Mouse (Mus musculus) limb, embryonic 11.5 days (tissue): ENCODE results near the gene Olfr700. TPM values are rescaled to one million over a fixed set of nuclear protein-coding genes. Genes with fewer than 3 reads are reported as not detected.

Experiments used
- ATAC-seq: fragments of 200-750 bp; cut with Nextera tagmentation; 2 replicates; pipeline ENCODE4 v1.8.0; 2017; ENCODE audit warnings: low read depth; ENCODE audit not compliant: insufficient number of reproducible peaks, low FRiP score, low TSS enrichment
- DNase-seq: peaks from one replicate; pipeline ENCODE4 v3.0.0-alpha.2; 2015; ENCODE audit warnings: low spot score
- H3K27ac ChIP-seq: fragments of 300-500 bp; sonication (generic); replicated peaks from 2 replicates; pipeline ENCODE4 v1.5.1; 2014; ENCODE audit warnings: low read depth, mild to moderate bottlenecking, low read length
- H3K27me3 ChIP-seq: fragments of 300-500 bp; sonication (generic); 2 replicates; pipeline ENCODE4 v1.6.1; 2014; ENCODE audit warnings: mild to moderate bottlenecking, low read length, mixed read lengths; ENCODE audit not compliant: control insufficient read depth, insufficient read depth
- H3K36me3 ChIP-seq: fragments of 300-500 bp; sonication (generic); 2 replicates; pipeline ENCODE4 v1.6.1; 2014; ENCODE audit warnings: mild to moderate bottlenecking, low read length, moderate library complexity, mixed read lengths; ENCODE audit not compliant: control insufficient read depth, insufficient read depth
- H3K4me1 ChIP-seq: fragments of 300-500 bp; sonication (generic); 2 replicates; pipeline ENCODE4 v1.6.1; 2014; ENCODE audit warnings: low read length, mixed read lengths; ENCODE audit not compliant: control insufficient read depth, insufficient read depth
- H3K4me2 ChIP-seq: fragments of 300-500 bp; sonication (generic); 2 replicates; pipeline ENCODE4 v1.6.1; 2014; ENCODE audit warnings: low read depth, mild to moderate bottlenecking, moderate library complexity; ENCODE audit not compliant: severe bottlenecking
- H3K4me3 ChIP-seq: fragments of 300-500 bp; sonication (generic); 2 replicates; pipeline ENCODE4 v1.5.1; 2014; ENCODE audit warnings: low read depth, low read length
- H3K9ac ChIP-seq: fragments of 300-500 bp; sonication (generic); 2 replicates; pipeline ENCODE4 v1.6.1; 2014; ENCODE audit warnings: mild to moderate bottlenecking, low read length
- H3K9me3 ChIP-seq: fragments of 300-500 bp; sonication (generic); 2 replicates; pipeline ENCODE4 v1.6.1; 2016; ENCODE audit warnings: low read length; ENCODE audit not compliant: control insufficient read depth
- WGBS: fragments of 180-500 bp; shearing (Covaris S2); extraction: QIAGEN DNeasy Blood & Tissue Kit; methylation state at CpG from one replicate; pipeline ENCODE4 v1.1.7; 2014; 5-methylcytosine and 5-hydroxymethylcytosine counted together
- polyA plus RNA-seq: library from polyadenylated mRNA; unstranded; fragments of >200 nt; fragmentation: Nextera tagmentation; extraction: Ambion mirVana; gene quantifications from 2 replicates; pipeline ENCODE4 v1.2.1, GENCODE M21; 2014

The Olfr700 gene
- polyA plus RNA-seq, 1 experiment from 2014 or later: not detected

- Histone ChIP-seq H3K9me3 (no peaks in the 10 kb centered on the region), H3K36me3 (no peaks in the 10 kb centered on the region), H3K4me1 (no peaks in the 10 kb centered on the region), H3K9ac (no peak overlapping the region), H3K4me3 (no peak overlapping the region), H3K4me2 (no peak overlapping the region), H3K27me3 (no peaks in the 10 kb centered on the region), H3K27ac (no peak overlapping the region)
- no peak for ATAC-seq
- 86% methylated on average over 2 of the region's 2 CpGs for WGBS
- DNase-seq: no peak
These were observed 49.8 kb downstream of the Olfr700 start for GRCm38 (mm10) chr7:106758800-106759199.

Other genes starting within 250 kb of the Olfr700 start
- not detected in 2 replicates for gene Olfr693, start 128.2 kb downstream of the Olfr700 start, polyA plus RNA-seq
- gene Olfr694, start 117.0 kb downstream of the Olfr700 start, polyA plus RNA-seq: not detected in 2 replicates
- not detected in 2 replicates for gene Olfr695, start 92.4 kb downstream of the Olfr700 start, polyA plus RNA-seq
- not detected in 2 replicates for gene Olfr697, start 66.4 kb downstream of the Olfr700 start, polyA plus RNA-seq
- not detected in 2 replicates for gene Olfr698, start 53.4 kb downstream of the Olfr700 start, polyA plus RNA-seq
- not detected in 2 replicates for gene Olfr699, start 15.6 kb downstream of the Olfr700 start, polyA plus RNA-seq
- not detected in 2 replicates for gene Olfr701, start 5.3 kb upstream of the Olfr700 start, polyA plus RNA-seq
- not detected in 2 replicates for gene Olfr702, start 25.1 kb upstream of the Olfr700 start, polyA plus RNA-seq
- not detected in 2 replicates for gene Olfr703, start 34.5 kb upstream of the Olfr700 start, polyA plus RNA-seq
- gene Olfr704, start 54.4 kb upstream of the Olfr700 start, polyA plus RNA-seq: not detected in 2 replicates
- gene Olfr705, start 68.1 kb upstream of the Olfr700 start, polyA plus RNA-seq: not detected in 2 replicates
- gene Olfr706, start 79.3 kb upstream of the Olfr700 start, polyA plus RNA-seq: not detected in 2 replicates
- not detected in 2 replicates for gene Olfr707, start 92.4 kb upstream of the Olfr700 start, polyA plus RNA-seq
- not detected in 2 replicates for gene Olfr1532-ps1, start 99.2 kb upstream of the Olfr700 start, polyA plus RNA-seq
- gene Olfr709-ps1, start 123.4 kb upstream of the Olfr700 start, polyA plus RNA-seq: not detected in 2 replicates
- gene Olfr710, start 139.5 kb upstream of the Olfr700 start, polyA plus RNA-seq: not detected in 2 replicates
- not detected in 2 replicates for gene Olfr6, start 155.1 kb upstream of the Olfr700 start, polyA plus RNA-seq
- gene Olfr711, start 166.6 kb upstream of the Olfr700 start, polyA plus RNA-seq: not detected in 2 replicates
- not detected in 2 replicates for gene Olfr2, start 197.2 kb upstream of the Olfr700 start, polyA plus RNA-seq
- not detected in 2 replicates for gene Olfr713, start 222.3 kb upstream of the Olfr700 start, polyA plus RNA-seq